Mouse (Mus musculus) lung, embryonic 16.5 days (tissue): ENCODE measurements at regions not wholly inside any gene's neighbourhood (a gene's known extent, or its start where the extent isn't known, plus 50 kb on each side); places are given as distances from the start of the nearest gene placed in this dataset.
"Not testable (repeated sequence)": the region's sequence is repeated elsewhere in the genome, so short reads cannot be mapped to it uniquely, and the experiment has no call there.

Experiments used
- ATAC-seq: fragments of 200-750 bp; cut with Nextera tagmentation; 2 replicates; pipeline ENCODE4 v1.8.0; 2017; ENCODE audit warnings: low read depth, mild to moderate bottlenecking, moderate library complexity
- H3K27ac ChIP-seq: fragments of 300-500 bp; sonication (generic); 2 replicates; pipeline ENCODE4 v1.5.1; 2014; ENCODE audit warnings: mild to moderate bottlenecking, control low read depth, low read length
- H3K27me3 ChIP-seq: fragments of 300-500 bp; sonication (generic); 2 replicates; pipeline ENCODE4 v1.6.1; 2014; ENCODE audit warnings: low read depth, low read length, mixed read lengths; ENCODE audit not compliant: control insufficient read depth, insufficient read depth
- H3K36me3 ChIP-seq: fragments of 300-500 bp; sonication (generic); 2 replicates; pipeline ENCODE4 v1.6.1; 2014; ENCODE audit warnings: low read length; ENCODE audit not compliant: control insufficient read depth, insufficient read depth
- H3K4me1 ChIP-seq: fragments of 300-500 bp; sonication (generic); replicated peaks from 2 replicates; pipeline ENCODE4 v1.6.1; 2014; ENCODE audit warnings: low read length, mixed read lengths; ENCODE audit not compliant: control insufficient read depth, insufficient read depth
- H3K4me2 ChIP-seq: fragments of 300-500 bp; sonication (generic); 2 replicates; pipeline ENCODE4 v1.6.1; 2014; ENCODE audit warnings: low read depth, low read length, control low read depth
- H3K4me3 ChIP-seq: fragments of 300-500 bp; sonication (generic); 2 replicates; pipeline ENCODE4 v1.5.1; 2014; ENCODE audit warnings: mild to moderate bottlenecking, low read length, control low read depth
- H3K9ac ChIP-seq: fragments of 300-500 bp; sonication (generic); 2 replicates; pipeline ENCODE4 v1.6.1; 2014; ENCODE audit warnings: low read length, control low read depth
- H3K9me3 ChIP-seq: fragments of 300-500 bp; sonication (generic); 2 replicates; pipeline ENCODE4 v1.6.1; 2016; ENCODE audit warnings: low read length; ENCODE audit not compliant: control insufficient read depth
- WGBS: fragments of 180-500 bp; shearing (Covaris S2); extraction: QIAGEN DNeasy Blood & Tissue Kit; methylation state at CpG from one replicate; pipeline ENCODE4 v1.1.7; 2014; 5-methylcytosine and 5-hydroxymethylcytosine counted together

- H3K27ac ChIP-seq = no peak overlapping the region
- H3K36me3 ChIP-seq = no peaks in the 10 kb centered on the region
- no peak overlapping the region for H3K9ac ChIP-seq
- H3K4me1 ChIP-seq = no peaks in the 10 kb centered on the region
- no peak overlapping the region for H3K4me3 ChIP-seq
- H3K4me2 ChIP-seq = no peak overlapping the region
- WGBS = 92% methylated on average over 1 of the region's 1 CpGs
- no peak for ATAC-seq
- H3K27me3 ChIP-seq = no peaks in the 10 kb centered on the region
- H3K9me3 ChIP-seq = no peaks in the 10 kb centered on the region
These were observed 149.8 kb downstream of the Rbm43 start for GRCm38 (mm10) chr2:51785169-51785568.

- no peak overlapping the region for H3K27ac ChIP-seq
- no peaks in the 10 kb centered on the region for H3K36me3 ChIP-seq
- ATAC-seq = no peak
- no peak overlapping the region for H3K4me3 ChIP-seq
- 68% methylated on average over 3 of the region's 3 CpGs for WGBS
- no peaks in the 10 kb centered on the region for H3K27me3 ChIP-seq
- H3K9ac ChIP-seq = no peak overlapping the region
- no peaks in the 10 kb centered on the region for H3K4me1 ChIP-seq
- H3K9me3 ChIP-seq = no peaks in the 10 kb centered on the region
- H3K4me2 ChIP-seq = no peak overlapping the region
These were observed 146.1 kb downstream of the Rbm43 start for GRCm38 (mm10) chr2:51788896-51789295.

- H3K4me3 ChIP-seq, H3K4me1 ChIP-seq, H3K27ac ChIP-seq, H3K9ac ChIP-seq, H3K27me3 ChIP-seq, ATAC-seq, H3K36me3 ChIP-seq, H3K4me2 ChIP-seq, H3K9me3 ChIP-seq: not testable (repeated sequence)
- 88% methylated on average over 2 of the region's 2 CpGs for WGBS
These were observed 141.7 kb downstream of the Rbm43 start for GRCm38 (mm10) chr2:51793291-51793690.

- no peak overlapping the region for H3K4me2 ChIP-seq
- 83% methylated on average over 1 of the region's 1 CpGs for WGBS
- H3K27ac ChIP-seq = no peak overlapping the region
- no peak overlapping the region for H3K9ac ChIP-seq
- no peaks in the 10 kb centered on the region for H3K27me3 ChIP-seq
- H3K4me3 ChIP-seq = no peak overlapping the region
- no peaks in the 10 kb centered on the region for H3K36me3 ChIP-seq
- no peaks in the 10 kb centered on the region for H3K9me3 ChIP-seq
- ATAC-seq = no peak
- H3K4me1 ChIP-seq = no peaks in the 10 kb centered on the region
These were observed 135.1 kb downstream of the Rbm43 start for GRCm38 (mm10) chr2:51799856-51800255.

- H3K27ac ChIP-seq = no peak overlapping the region
- no peaks in the 10 kb centered on the region for H3K9me3 ChIP-seq
- no peaks in the 10 kb centered on the region for H3K27me3 ChIP-seq
- H3K36me3 ChIP-seq = no peaks in the 10 kb centered on the region
- no peak overlapping the region for H3K4me2 ChIP-seq
- WGBS = 68% methylated on average over 2 of the region's 2 CpGs
- ATAC-seq = no peak
- no peak overlapping the region for H3K9ac ChIP-seq
- H3K4me3 ChIP-seq = no peak overlapping the region
- no peaks in the 10 kb centered on the region for H3K4me1 ChIP-seq
These were observed 112.0 kb downstream of the Rbm43 start for GRCm38 (mm10) chr2:51822976-51823375.

- peak; percentile 26; the same call in 1 of the 2 replicates for ATAC-seq
- H3K9me3 ChIP-seq = no peaks in the 10 kb centered on the region
These were observed 104.5 kb downstream of the Rbm43 start for GRCm38 (mm10) chr2:51830286-51830944.

GRCm38 (mm10) chr2:51830965-51831720, 103.8 kb downstream of the Rbm43 start:
- no peak for ATAC-seq
- Histone ChIP-seq H3K27me3 (no peaks in the 10 kb centered on the region), H3K4me2 (no peak overlapping the region), H3K27ac (no peak overlapping the region), H3K4me1 (no peaks in the 10 kb centered on the region; the same call in 1 of the 2 replicates), H3K9ac (no peak overlapping the region), H3K9me3 (no peaks in the 10 kb centered on the region), H3K36me3 (no peaks in the 10 kb centered on the region), H3K4me3 (no peak overlapping the region)
- WGBS = 89% methylated on average over 9 of the region's 9 CpGs

More at GRCm38 (mm10) chr2:51830286-51830944, 104.5 kb downstream of the Rbm43 start:
- Histone ChIP-seq H3K27ac (no peak overlapping the region), H3K9ac (no peak overlapping the region), H3K36me3 (no peaks in the 10 kb centered on the region), H3K4me1 (no peaks in the 10 kb centered on the region; the same call in 1 of the 2 replicates), H3K4me3 (no peak overlapping the region), H3K4me2 (no peak overlapping the region), H3K27me3 (no peaks in the 10 kb centered on the region)
- WGBS = 31% methylated on average over 7 of the region's 7 CpGs

- no peak overlapping the region for H3K4me3 ChIP-seq
- H3K4me2 ChIP-seq = no peak overlapping the region
- no peaks in the 10 kb centered on the region for H3K27me3 ChIP-seq
- no peak for ATAC-seq
- no peaks in the 10 kb centered on the region for H3K4me1 ChIP-seq
- no peak overlapping the region for H3K27ac ChIP-seq
- no peaks in the 10 kb centered on the region for H3K9me3 ChIP-seq
- no peak overlapping the region for H3K9ac ChIP-seq
- H3K36me3 ChIP-seq = no peaks in the 10 kb centered on the region
- WGBS = 90% methylated on average over 5 of the region's 5 CpGs
These were observed 97.1 kb downstream of the Rbm43 start for GRCm38 (mm10) chr2:51837864-51838263.

GRCm38 (mm10) chr2:51840808-51841207, 94.2 kb downstream of the Rbm43 start:
- H3K4me2 ChIP-seq = no peak overlapping the region
- H3K36me3 ChIP-seq = no peaks in the 10 kb centered on the region
- 74% methylated on average over 3 of the region's 3 CpGs for WGBS
- no peaks in the 10 kb centered on the region for H3K9me3 ChIP-seq
- no peak overlapping the region for H3K27ac ChIP-seq
- H3K9ac ChIP-seq = no peak overlapping the region
- no peaks in the 10 kb centered on the region for H3K27me3 ChIP-seq
- H3K4me1 ChIP-seq = no peaks in the 10 kb centered on the region
- no peak for ATAC-seq
- H3K4me3 ChIP-seq = no peak overlapping the region
